Mouse (Mus musculus) stomach, embryonic 14.5 days (tissue): ENCODE measurements around the gene Csf2. TPM values are rescaled to one million over a fixed set of nuclear protein-coding genes. Genes with fewer than 3 reads are reported as not detected.

Source experiments
- ATAC-seq: fragments of 200-750 bp; cut with Nextera tagmentation; 2 replicates; pipeline ENCODE4 v1.8.0; 2017; ENCODE audit warnings: low read depth, moderate TSS enrichment; ENCODE audit not compliant: insufficient number of reproducible peaks, insufficient read depth, low FRiP score
- H3K27ac ChIP-seq: fragments of 300-500 bp; sonication (generic); 2 replicates; pipeline ENCODE4 v1.5.1; 2014; ENCODE audit warnings: mild to moderate bottlenecking, low read length, moderate library complexity, mixed read lengths
- H3K27me3 ChIP-seq: fragments of 300-500 bp; sonication (generic); 2 replicates; pipeline ENCODE4 v1.6.1; 2014; ENCODE audit warnings: low read length, control low read depth, mixed read lengths; ENCODE audit not compliant: control insufficient read depth, insufficient read depth
- H3K36me3 ChIP-seq: fragments of 300-500 bp; sonication (generic); 2 replicates; pipeline ENCODE4 v1.6.1; 2014; ENCODE audit warnings: mild to moderate bottlenecking, control low read depth, low read length, moderate library complexity, mixed read lengths; ENCODE audit not compliant: control insufficient read depth, insufficient read depth
- H3K4me1 ChIP-seq: fragments of 300-500 bp; sonication (generic); 2 replicates; pipeline ENCODE4 v1.6.1; 2014; ENCODE audit warnings: low read length, control low read depth, mixed read lengths; ENCODE audit not compliant: control insufficient read depth, insufficient read depth
- H3K4me2 ChIP-seq: fragments of 300-500 bp; sonication (generic); replicated peaks from 2 replicates; pipeline ENCODE4 v1.6.1; 2014; ENCODE audit warnings: low read depth, low read length, control low read depth
- H3K4me3 ChIP-seq: fragments of 300-500 bp; sonication (generic); 2 replicates; pipeline ENCODE4 v1.5.1; 2014; ENCODE audit warnings: low read depth, low read length, control low read depth
- H3K9ac ChIP-seq: fragments of 300-500 bp; sonication (generic); replicated peaks from 2 replicates; pipeline ENCODE4 v1.6.1; 2014; ENCODE audit warnings: low read depth, mild to moderate bottlenecking, control low read depth, low read length, moderate library complexity, mixed read lengths
- H3K9me3 ChIP-seq: fragments of 300-500 bp; sonication (generic); 2 replicates; pipeline ENCODE4 v1.6.1; 2016; ENCODE audit warnings: low read depth, low read length, control low read depth; ENCODE audit not compliant: control insufficient read depth
- WGBS: fragments of 180-500 bp; shearing (Covaris S2); extraction: QIAGEN DNeasy Blood & Tissue Kit; methylation state at CpG from one replicate; pipeline ENCODE4 v1.1.7; 2014; 5-methylcytosine and 5-hydroxymethylcytosine counted together
- polyA plus RNA-seq: library from polyadenylated mRNA; unstranded; fragments of >200 nt; fragmentation: Nextera tagmentation; extraction: Ambion mirVana; gene quantifications from 2 replicates; pipeline ENCODE4 v1.2.1, GENCODE M21; 2014

The Csf2 gene
- polyA plus RNA-seq, 1 experiment from 2014 or later = not detected

- Histone ChIP-seq H3K9me3 (no peaks in the 10 kb centered on the region), H3K27ac (no peak overlapping the region), H3K4me2 (no peak overlapping the region), H3K9ac (no peak overlapping the region), H3K27me3 (no peaks in the 10 kb centered on the region), H3K36me3 (no peaks in the 10 kb centered on the region), H3K4me3 (no peak overlapping the region), H3K4me1 (no peaks in the 10 kb centered on the region)
- ATAC-seq = no peak
- 78% methylated on average over 5 of the region's 5 CpGs for WGBS
Observed at GRCm38 (mm10) chr11:54271437-54271949, 22.0 kb upstream of the Csf2 start.

GRCm38 (mm10) chr11:54269191-54269896, 19.9 kb upstream of the Csf2 start:
- WGBS = 76% methylated on average over 3 of the region's 3 CpGs
- Histone ChIP-seq H3K27me3 (no peaks in the 10 kb centered on the region), H3K4me3 (no peak overlapping the region), H3K4me2 (no peak overlapping the region), H3K4me1 (no peaks in the 10 kb centered on the region), H3K36me3 (no peaks in the 10 kb centered on the region), H3K27ac (no peak overlapping the region), H3K9ac (no peak overlapping the region), H3K9me3 (no peaks in the 10 kb centered on the region)
- no peak for ATAC-seq

GRCm38 (mm10) chr11:54267177-54267576, 17.7 kb upstream of the Csf2 start, which contains the start of gene Il3:
TSS of gene Il3 (minus strand) at chr11:54267277.
- no peak within 1 kb of the TSS for H3K4me3 ChIP-seq
- H3K4me2 ChIP-seq = no peak within 1 kb of the TSS
- no peak within 1 kb of the TSS for H3K27ac ChIP-seq
- WGBS = 80% methylated on average over 6 of the region's 6 CpGs
- H3K27me3 ChIP-seq = no peaks in the 10 kb centered on the region
- no peak for ATAC-seq
- no peaks in the 10 kb centered on the region for H3K9me3 ChIP-seq
- no peaks in the 10 kb centered on the region for H3K4me1 ChIP-seq
- no peaks in the 10 kb centered on the region for H3K36me3 ChIP-seq
- no peak within 1 kb of the TSS for H3K9ac ChIP-seq

- no peaks in the 10 kb centered on the region for H3K4me1 ChIP-seq
- 38% methylated on average over 2 of the region's 2 CpGs for WGBS
- H3K36me3 ChIP-seq = no peaks in the 10 kb centered on the region
- no peak overlapping the region for H3K27ac ChIP-seq
- H3K4me3 ChIP-seq = no peak overlapping the region
- H3K4me2 ChIP-seq = no peak overlapping the region
- no peak overlapping the region for H3K9ac ChIP-seq
- no peaks in the 10 kb centered on the region for H3K9me3 ChIP-seq
- no peaks in the 10 kb centered on the region for H3K27me3 ChIP-seq
- no peak for ATAC-seq
Observed at GRCm38 (mm10) chr11:54264542-54264941, 15.1 kb upstream of the Csf2 start.

- 9% methylated on average over 1 of the region's 1 CpGs for WGBS
- Histone ChIP-seq H3K36me3 (no peaks in the 10 kb centered on the region), H3K4me1 (no peaks in the 10 kb centered on the region), H3K9ac (no peak overlapping the region), H3K27ac (no peak overlapping the region), H3K9me3 (no peaks in the 10 kb centered on the region), H3K4me3 (no peak overlapping the region), H3K4me2 (no peak overlapping the region), H3K27me3 (no peaks in the 10 kb centered on the region)
- ATAC-seq = no peak
Observed at GRCm38 (mm10) chr11:54263405-54264031, 14.1 kb upstream of the Csf2 start.

GRCm38 (mm10) chr11:54256624-54257376, 7.3 kb upstream of the Csf2 start:
- Histone ChIP-seq H3K9ac (no peak overlapping the region), H3K4me3 (no peak overlapping the region), H3K36me3 (no peaks in the 10 kb centered on the region), H3K9me3 (no peaks in the 10 kb centered on the region), H3K27ac (no peak overlapping the region), H3K4me2 (no peak overlapping the region), H3K27me3 (no peaks in the 10 kb centered on the region), H3K4me1 (no peaks in the 10 kb centered on the region)
- WGBS = 62% methylated on average over 3 of the region's 3 CpGs
- ATAC-seq = no peak

- no peaks in the 10 kb centered on the region for H3K4me1 ChIP-seq
- H3K36me3 ChIP-seq = no peaks in the 10 kb centered on the region
- ATAC-seq = no peak
- WGBS = 48% methylated on average over 4 of the region's 4 CpGs
- no peak overlapping the region for H3K9ac ChIP-seq
- H3K27ac ChIP-seq = no peak overlapping the region
- H3K4me3 ChIP-seq = no peak overlapping the region
- no peaks in the 10 kb centered on the region for H3K9me3 ChIP-seq
- no peak overlapping the region for H3K4me2 ChIP-seq
- H3K27me3 ChIP-seq = no peaks in the 10 kb centered on the region
Observed at GRCm38 (mm10) chr11:54254114-54254513, 4.6 kb upstream of the Csf2 start.

- no peak overlapping the region for H3K9ac ChIP-seq
- no peaks in the 10 kb centered on the region for H3K4me1 ChIP-seq
- H3K4me3 ChIP-seq = no peak overlapping the region
- H3K27ac ChIP-seq = no peak overlapping the region
- 89% methylated on average over 11 of the region's 11 CpGs for WGBS
- H3K4me2 ChIP-seq = no peak overlapping the region
- no peaks in the 10 kb centered on the region for H3K27me3 ChIP-seq
- no peak for ATAC-seq
- no peaks in the 10 kb centered on the region for H3K36me3 ChIP-seq
- no peaks in the 10 kb centered on the region for H3K9me3 ChIP-seq
Observed at GRCm38 (mm10) chr11:54250575-54250974, 1.1 kb upstream of the Csf2 start.
